8 mouse cellular contexts compared by ENCODE assay signal in genomic region chr2:4717769-4718661, GRCm38 (mm10). TPM values are rescaled to one million over a fixed set of nuclear protein-coding genes. Genes with fewer than 3 reads are reported as not detected.
DNase-seq lines count a peak whose midpoint lies in the region; ATAC-seq lines count a peak whose summit lies in the region.

TSS of gene Bend7 (plus strand) at chr2:4717831.

- H3K4me3 ChIP-seq in embryonic facial prominence, embryonic 14.5 days (ENCODE audit: low read depth, low read length), result peak within 1 kb of the TSS; percentile 74

- 0% methylated on average over 43 of the region's 124 CpGs for WGBS in embryonic facial prominence, embryonic 14.5 days

- peaks cover 40% of the 10 kb centered on the region for H3K27me3 ChIP-seq in embryonic facial prominence, embryonic 14.5 days (replicated peaks; ENCODE audit: control insufficient read depth, insufficient read depth, low read length)

- peak within 1 kb of the TSS; percentile 93 for H3K4me2 ChIP-seq in embryonic facial prominence, embryonic 14.5 days (ENCODE audit: low read depth, low read length)

- H3K9me3 ChIP-seq in embryonic facial prominence, embryonic 14.5 days (ENCODE audit: control insufficient read depth, low read length), result no peaks in the 10 kb centered on the region

- H3K36me3 ChIP-seq in embryonic facial prominence, embryonic 14.5 days (ENCODE audit: control insufficient read depth, insufficient read depth, low read length), result no peaks in the 10 kb centered on the region

- DNase-seq in urinary bladder, adult 18-20 months (ENCODE audit: low spot score in 2 of 2), result peak; percentile 7 to 51
- DNase-seq in urinary bladder, postnatal 10 days (ENCODE audit: low spot score), result no peak
- DNase-seq in embryonic facial prominence, embryonic 14.5 days (ENCODE audit: low spot score), result peak; percentile 17
- peak; percentile 57 to 59 for DNase-seq in heart, postnatal 10 days
- peak; percentile 38 to 70 for DNase-seq in kidney, postnatal 25 days
- peak; percentile 52 for DNase-seq in lung, postnatal 14 days
- DNase-seq in right cerebral cortex, postnatal 4 days, result peak; percentile 33
- no peak for DNase-seq in spleen, postnatal 4 days (ENCODE audit: low spot score in 2 of 2)

- H3K27ac ChIP-seq in embryonic facial prominence, embryonic 14.5 days (replicated peaks; ENCODE audit: low read depth, low read length), result peak within 1 kb of the TSS; percentile 55; the same call in 1 of the 2 replicates

- peaks cover 3% of the 10 kb centered on the region; the same call in 1 of the 2 replicates for H3K4me1 ChIP-seq in embryonic facial prominence, embryonic 14.5 days (ENCODE audit: control insufficient read depth, insufficient read depth, low read length)

- intact Hi-C loops in heart, postnatal 10 days (cut with DNase I), result loop anchor here (10.0 kb wide), 1 partner anchor 213 kb away; no protein-coding TSS in a partner anchor

- peak; percentile 83 for ATAC-seq in embryonic facial prominence, embryonic 14.5 days (ENCODE audit: low read depth)

- H3K9ac ChIP-seq in embryonic facial prominence, embryonic 14.5 days (ENCODE audit: low read depth, low read length), result peak within 1 kb of the TSS; percentile 73

RNA-seq across cellular contexts. Expression of gene Bend7, which starts in this region (rescaled TPM):
- 1.9 and 2.0 TPM in 2 replicates for polyA plus RNA-seq in embryonic facial prominence, embryonic 14.5 days (2014; fragmentation: Nextera tagmentation; extraction: Ambion mirVana)
- total RNA-seq in heart, postnatal 10 days (2021), result 1 to 10 TPM; 5.7 to 7.0 TPM

Comparison
In these comparisons a context has a peak if more than half of its experiments do, and no peak if none do; other contexts are left out.
1. DNase-seq: peak in urinary bladder, adult 18-20 months (2 of 2), embryonic facial prominence, embryonic 14.5 days (single experiment), heart, postnatal 10 days (2 of 2), kidney, postnatal 25 days (2 of 2), lung, postnatal 14 days (single experiment) and right cerebral cortex, postnatal 4 days (single experiment); none in urinary bladder, postnatal 10 days (single experiment) and spleen, postnatal 4 days (0 of 2).